Mouse (Mus musculus) thymus, adult 2 months (tissue): ENCODE measurements around the gene Sdad1.

Experiments used
- CTCF ChIP-seq: fragments of 200-500 bp; IDR thresholded peaks from 2 replicates; pipeline ENCODE4 v1.5.1; 2012; ENCODE audit warnings: mild to moderate bottlenecking, control low read depth, low read length, moderate library complexity, borderline replicate concordance; ENCODE audit not compliant: control insufficient read depth, poor library complexity, insufficient read depth; ENCODE audit errors: extremely low read depth
- POLR2A ChIP-seq: fragments of 200-500 bp; IDR thresholded peaks from 2 replicates; pipeline ENCODE4 v1.6.1; 2012; ENCODE audit warnings: mild to moderate bottlenecking, low read length, control low read depth, moderate library complexity; ENCODE audit not compliant: control insufficient read depth, poor library complexity, insufficient read depth; ENCODE audit errors: extremely low read depth

GRCm38 (mm10) chr5:92252797-92253343, 57.4 kb downstream of the Sdad1 start:
- TF ChIP-seq CTCF, result no peak
- no peak for TF ChIP-seq POLR2A
